Mouse (Mus musculus): ENCODE measurements at regions not wholly inside any gene's neighbourhood (a gene's known extent, or its start where the extent isn't known, plus 50 kb on each side); places are given as distances from the start of the nearest gene placed in this dataset.
A peak's percentile ranks its signal among the peaks of the same experiment; 100 is the strongest.

DNA sequence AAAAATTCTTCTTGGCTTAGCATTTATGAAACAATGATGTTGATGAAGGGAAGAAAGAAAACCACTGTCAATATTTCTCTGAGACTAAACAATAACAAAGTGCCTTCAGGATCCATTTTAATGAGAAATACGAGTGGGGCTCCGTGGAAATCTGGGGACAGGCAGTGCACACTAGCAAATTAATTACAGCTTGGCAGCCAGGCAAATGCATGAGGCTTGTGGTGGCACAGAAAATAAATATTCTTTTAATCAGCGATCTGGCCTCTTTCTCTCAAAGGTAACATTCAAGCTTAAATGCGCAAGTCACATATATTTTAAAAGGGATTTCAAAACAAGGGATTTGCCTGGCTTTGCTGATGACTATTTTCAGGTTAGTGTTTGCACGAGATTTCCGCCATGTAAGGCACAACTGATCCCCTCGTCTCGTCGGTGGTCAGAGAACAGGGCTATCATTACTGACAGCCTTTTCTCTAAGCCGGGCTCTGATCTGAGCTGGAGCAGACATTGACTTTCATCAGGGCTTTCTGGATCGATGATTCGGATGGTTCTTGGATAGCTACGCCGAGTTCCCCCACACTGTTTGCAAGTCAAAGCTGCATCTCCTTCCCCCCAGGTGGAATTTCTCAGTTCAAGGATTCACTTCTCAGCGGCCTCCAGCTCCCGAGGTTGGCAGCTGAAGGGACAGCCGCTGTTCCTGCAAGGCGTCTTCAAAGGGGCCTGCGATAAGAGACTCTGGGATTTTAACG, 109.1 kb upstream of the Ptbp2 start:
- peak; percentile 40 for DNase-seq (ENCODE audit: low spot score)

DNA sequence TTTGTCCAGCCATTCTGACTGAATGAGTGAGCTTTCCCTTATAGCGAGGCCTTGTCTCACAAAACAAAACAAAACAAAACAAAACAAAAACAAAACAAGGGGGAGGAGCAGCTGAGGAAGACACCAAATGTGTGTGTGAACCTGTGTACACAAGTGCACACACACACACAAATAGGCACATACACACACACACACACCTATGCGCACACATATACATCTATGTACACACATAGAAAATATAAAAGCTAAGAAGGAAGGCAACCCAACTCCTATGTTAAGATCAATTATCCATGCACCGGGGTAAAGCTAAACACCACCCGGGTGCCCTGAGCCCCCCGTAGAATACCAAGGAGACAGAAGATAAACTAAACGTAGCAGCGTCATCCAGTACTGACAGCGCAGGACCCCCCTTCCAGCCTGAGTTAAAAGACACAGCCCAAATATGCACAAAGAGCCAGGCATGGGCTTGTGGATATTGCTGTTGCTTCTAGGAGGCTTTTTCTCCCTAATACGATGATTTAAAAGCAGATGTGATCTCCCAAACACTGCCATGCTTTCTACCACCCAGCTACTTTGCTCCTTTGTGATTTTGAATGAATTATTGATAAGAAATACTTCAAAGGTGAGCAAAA, 108.4 kb upstream of the Ptbp2 start:
- no peak for DNase-seq (ENCODE audit: low spot score)

DNA sequence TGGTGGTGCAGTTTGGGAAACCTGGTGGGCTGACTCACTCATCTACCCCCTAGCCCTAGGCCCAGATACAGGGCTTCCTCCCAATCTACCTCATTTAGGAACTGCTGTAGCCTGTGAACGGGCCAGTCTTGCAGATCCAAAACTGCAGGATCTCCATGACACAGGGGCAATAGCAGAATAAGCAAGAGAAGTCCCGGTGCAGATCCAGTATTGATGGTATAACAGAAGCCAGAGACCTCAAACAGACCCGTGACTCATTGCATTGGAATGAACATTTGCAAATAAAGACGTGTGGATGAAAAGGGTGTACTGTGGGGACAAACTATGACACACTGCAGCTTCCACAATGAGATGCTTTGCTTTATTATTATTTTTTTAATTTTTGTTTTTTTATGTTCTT, 106.6 kb upstream of the Ptbp2 start:
- no peak for DNase-seq (ENCODE audit: low spot score)

DNA sequence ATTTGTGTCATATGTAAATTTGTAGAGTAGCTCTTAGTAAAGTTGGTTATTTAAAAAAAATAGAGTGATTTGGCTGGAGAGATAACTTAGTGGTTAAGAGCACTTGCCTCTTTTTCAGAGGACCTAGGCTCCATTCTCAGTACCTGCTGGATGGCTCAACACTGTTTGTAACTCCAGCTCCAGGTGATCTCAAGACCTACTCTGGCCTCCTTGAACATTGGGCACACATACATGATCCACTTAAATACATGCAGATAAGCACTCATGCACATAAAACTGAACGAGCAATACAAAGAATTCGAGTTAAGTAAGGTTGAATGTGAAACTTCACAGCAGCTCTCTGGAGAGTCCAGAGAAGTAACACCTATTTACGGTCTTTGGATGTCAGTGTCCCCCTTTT, 104.2 kb upstream of the Ptbp2 start:
- no peak for DNase-seq (ENCODE audit: low spot score)

DNA sequence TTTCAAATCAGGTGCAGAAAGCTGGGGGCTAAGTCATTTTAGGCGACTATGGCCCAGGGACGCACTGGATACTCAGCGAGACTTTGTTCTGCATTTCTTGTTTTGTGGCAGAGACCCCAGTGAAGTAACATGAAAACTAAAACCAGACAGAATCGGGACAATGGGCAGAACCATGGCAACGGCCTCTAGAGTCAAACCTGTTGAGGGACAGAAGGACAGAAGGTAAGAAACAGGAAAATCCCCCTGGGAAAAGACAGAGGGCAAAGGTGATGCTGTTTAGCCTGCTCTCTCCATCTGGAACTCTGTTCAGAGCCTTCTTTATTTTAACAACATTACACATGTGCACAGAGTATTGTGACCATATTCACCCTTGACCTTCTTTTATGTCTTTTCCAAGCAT, 92.1 kb upstream of the Ptbp2 start:
- peak; percentile 70 for DNase-seq (ENCODE audit: low spot score)

DNA sequence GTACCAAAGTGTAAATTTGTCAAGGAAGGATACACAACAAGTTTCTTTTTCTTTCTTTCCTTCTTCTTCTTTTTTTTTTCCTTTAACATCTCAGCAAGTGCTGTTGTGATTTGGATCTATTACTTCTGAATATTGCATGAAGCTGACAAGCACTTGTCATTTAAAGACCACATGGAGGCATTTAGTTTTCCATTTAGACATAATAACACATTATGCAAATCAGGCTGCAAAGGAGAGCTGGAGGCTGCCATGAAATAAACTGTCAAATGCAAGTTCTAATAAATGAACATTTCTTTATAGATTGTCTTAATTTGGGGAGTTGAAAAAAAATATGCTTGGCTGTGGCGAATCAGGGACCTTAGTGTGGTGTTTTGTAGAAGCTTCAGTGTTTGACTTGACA, 90.8 kb upstream of the Ptbp2 start:
- DNase-seq (ENCODE audit: low spot score) = no peak

DNA sequence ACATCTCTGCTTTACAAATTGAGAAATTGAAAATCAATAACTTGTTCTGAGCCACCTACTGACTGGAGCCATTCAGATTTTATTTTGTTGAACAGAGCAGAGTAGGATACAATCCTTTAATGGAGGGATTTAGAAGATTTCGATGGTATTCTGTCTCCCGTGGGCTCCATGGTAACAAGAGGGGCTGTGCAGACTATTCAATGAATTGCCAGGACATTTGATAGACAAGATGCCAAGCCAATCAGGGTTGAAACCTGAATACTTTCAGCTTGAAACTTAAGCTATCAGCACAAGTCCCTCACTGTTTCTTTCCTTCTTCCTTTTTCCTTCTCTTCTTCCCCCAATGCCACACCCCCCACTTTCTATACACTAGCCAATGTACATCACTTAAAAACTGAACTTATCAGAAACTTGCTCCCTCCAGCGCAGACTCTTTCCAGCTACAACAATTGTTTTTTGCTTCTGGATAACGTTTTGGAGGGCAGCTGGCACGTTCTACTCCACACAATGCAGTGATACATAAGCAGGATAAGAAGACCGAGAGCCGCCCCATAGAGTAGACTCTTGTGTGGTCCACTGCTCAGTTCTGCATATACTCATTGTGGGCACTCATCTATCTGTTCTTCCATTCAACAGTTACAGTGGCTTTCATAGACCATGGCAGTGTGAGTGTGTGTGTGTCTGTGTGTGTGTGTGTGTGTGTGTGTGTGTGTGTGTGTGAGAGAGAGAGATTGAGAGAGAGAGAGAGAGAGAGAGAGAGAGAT, 78.1 kb upstream of the Ptbp2 start:
- peak; percentile 24 for DNase-seq (ENCODE audit: low spot score)

Measured in embryo, embryonic 10.5 days (tissue).